Mouse (Mus musculus): ENCODE measurements around the gene Tex19.2. TPM values are rescaled to one million over a fixed set of nuclear protein-coding genes. Genes with fewer than 3 reads are reported as not detected.
"Not testable (repeated sequence)": the region's sequence is repeated elsewhere in the genome, so short reads cannot be mapped to it uniquely, and the experiment has no call there.

The Tex19.2 gene
- polyA plus RNA-seq, 1 experiment from 2014 or later = 0.05 TPM

GRCm38 (mm10) chr11:121082857-121083500 lies 35.5 kb downstream of the Tex19.2 start:
- Histone ChIP-seq H3K4me3 (ENCODE audit: low read depth, low read length) (no peak overlapping the region), H3K9ac (ENCODE audit: low read depth, low read length) (no peak overlapping the region), H3K9me3 (replicated peaks; ENCODE audit: control insufficient read depth, low read length) (no peaks in the 10 kb centered on the region), H3K27ac (ENCODE audit: low read length) (no peak overlapping the region), H3K36me3 (ENCODE audit: control insufficient read depth, insufficient read depth) (no peaks in the 10 kb centered on the region), H3K4me1 (ENCODE audit: control insufficient read depth, low read depth, low read length) (peaks cover 2% of the 10 kb centered on the region; the same call in 1 of the 2 replicates), H3K27me3 (ENCODE audit: control insufficient read depth, insufficient read depth, low read depth, low read length) (no peaks in the 10 kb centered on the region), H3K4me2 (ENCODE audit: low read depth, low read length) (no peak overlapping the region)
- 18% methylated on average over 6 of the region's 6 CpGs for WGBS (ENCODE audit: insufficient replicate concordance)
- no peak for ATAC-seq (ENCODE audit: low read depth)

- Histone ChIP-seq H3K4me2 (ENCODE audit: low read depth, low read length) (no peak overlapping the region), H3K27ac (ENCODE audit: low read length) (no peak overlapping the region), H3K9me3 (replicated peaks; ENCODE audit: control insufficient read depth, low read length) (no peaks in the 10 kb centered on the region), H3K4me1 (ENCODE audit: control insufficient read depth, low read depth, low read length) (peaks cover 2% of the 10 kb centered on the region; the same call in 1 of the 2 replicates), H3K4me3 (ENCODE audit: low read depth, low read length) (no peak overlapping the region), H3K36me3 (ENCODE audit: control insufficient read depth, insufficient read depth) (no peaks in the 10 kb centered on the region), H3K27me3 (ENCODE audit: control insufficient read depth, insufficient read depth, low read depth, low read length) (no peaks in the 10 kb centered on the region), H3K9ac (ENCODE audit: low read depth, low read length) (no peak overlapping the region)
- ATAC-seq (ENCODE audit: low read depth) = no peak
- 50% methylated on average over 3 of the region's 3 CpGs for WGBS (ENCODE audit: insufficient replicate concordance)
Observed at GRCm38 (mm10) chr11:121082250-121082649, 36.2 kb downstream of the Tex19.2 start.

- Histone ChIP-seq H3K4me2 (ENCODE audit: low read depth, low read length) (no peak within 1 kb of the TSS), H3K4me1 (ENCODE audit: control insufficient read depth, low read depth, low read length) (peaks cover 2% of the 10 kb centered on the region; the same call in 1 of the 2 replicates), H3K4me3 (ENCODE audit: low read depth, low read length) (no peak within 1 kb of the TSS), H3K36me3 (ENCODE audit: control insufficient read depth, insufficient read depth) (no peaks in the 10 kb centered on the region), H3K9me3 (replicated peaks; ENCODE audit: control insufficient read depth, low read length) (no peaks in the 10 kb centered on the region), H3K27me3 (ENCODE audit: control insufficient read depth, insufficient read depth, low read depth, low read length) (no peaks in the 10 kb centered on the region), H3K9ac (ENCODE audit: low read depth, low read length) (no peak within 1 kb of the TSS), H3K27ac (ENCODE audit: low read length) (no peak within 1 kb of the TSS)
- WGBS (ENCODE audit: insufficient replicate concordance) = 44% methylated on average over 3 of the region's 3 CpGs
- ATAC-seq (ENCODE audit: low read depth) = no peak
Observed at GRCm38 (mm10) chr11:121081120-121081519, 37.4 kb downstream of the Tex19.2 start, which contains the start of gene Sectm1a. TSS of gene Sectm1a (minus strand) at chr11:121081220.

GRCm38 (mm10) chr11:121080330-121080729 lies 38.1 kb downstream of the Tex19.2 start:
- 83% methylated on average over 8 of the region's 8 CpGs for WGBS (ENCODE audit: insufficient replicate concordance)
- H3K4me2 ChIP-seq (ENCODE audit: low read depth, low read length) = no peak overlapping the region
- ATAC-seq (ENCODE audit: low read depth) = no peak
- H3K27ac ChIP-seq (ENCODE audit: low read length) = no peak overlapping the region
- no peaks in the 10 kb centered on the region for H3K9me3 ChIP-seq (replicated peaks; ENCODE audit: control insufficient read depth, low read length)
- H3K36me3 ChIP-seq (ENCODE audit: control insufficient read depth, insufficient read depth) = no peaks in the 10 kb centered on the region
- H3K4me1 ChIP-seq (ENCODE audit: control insufficient read depth, low read depth, low read length) = peaks cover 2% of the 10 kb centered on the region; the same call in 1 of the 2 replicates
- H3K27me3 ChIP-seq (ENCODE audit: control insufficient read depth, insufficient read depth, low read depth, low read length) = no peaks in the 10 kb centered on the region
- H3K9ac ChIP-seq (ENCODE audit: low read depth, low read length) = no peak overlapping the region
- no peak overlapping the region for H3K4me3 ChIP-seq (ENCODE audit: low read depth, low read length)

GRCm38 (mm10) chr11:121075655-121076054 lies 42.8 kb downstream of the Tex19.2 start:
- Histone ChIP-seq H3K9me3 (replicated peaks; ENCODE audit: control insufficient read depth, low read length) (no peaks in the 10 kb centered on the region), H3K36me3 (ENCODE audit: control insufficient read depth, insufficient read depth) (no peaks in the 10 kb centered on the region), H3K4me2 (ENCODE audit: low read depth, low read length) (no peak overlapping the region), H3K27ac (ENCODE audit: low read length) (no peak overlapping the region), H3K4me3 (ENCODE audit: low read depth, low read length) (no peak overlapping the region), H3K27me3 (ENCODE audit: control insufficient read depth, insufficient read depth, low read depth, low read length) (no peaks in the 10 kb centered on the region), H3K4me1 (ENCODE audit: control insufficient read depth, low read depth, low read length) (no peaks in the 10 kb centered on the region), H3K9ac (ENCODE audit: low read depth, low read length) (no peak overlapping the region)
- 50% methylated on average over 5 of the region's 5 CpGs for WGBS (ENCODE audit: insufficient replicate concordance)
- ATAC-seq (ENCODE audit: low read depth) = no peak

- WGBS (ENCODE audit: insufficient replicate concordance) = 77% methylated on average over 12 of the region's 16 CpGs
- not testable (repeated sequence) for ATAC-seq (ENCODE audit: low read depth); H3K36me3 ChIP-seq (ENCODE audit: control insufficient read depth, insufficient read depth)
Observed at GRCm38 (mm10) chr11:121069662-121070061, 48.8 kb downstream of the Tex19.2 start.

GRCm38 (mm10) chr11:121067895-121068294 lies 50.6 kb downstream of the Tex19.2 start:
- no peaks in the 10 kb centered on the region for H3K36me3 ChIP-seq (ENCODE audit: control insufficient read depth, insufficient read depth)
- no peak overlapping the region for H3K4me2 ChIP-seq (ENCODE audit: low read depth, low read length)
- no peak overlapping the region for H3K4me3 ChIP-seq (ENCODE audit: low read depth, low read length)
- H3K27me3 ChIP-seq (ENCODE audit: control insufficient read depth, insufficient read depth, low read depth, low read length) = no peaks in the 10 kb centered on the region
- no peaks in the 10 kb centered on the region for H3K4me1 ChIP-seq (ENCODE audit: control insufficient read depth, low read depth, low read length)
- no peaks in the 10 kb centered on the region for H3K9me3 ChIP-seq (replicated peaks; ENCODE audit: control insufficient read depth, low read length)
- no peak overlapping the region for H3K27ac ChIP-seq (ENCODE audit: low read length)
- H3K9ac ChIP-seq (ENCODE audit: low read depth, low read length) = no peak overlapping the region
- ATAC-seq (ENCODE audit: low read depth) = no peak
- 86% methylated on average over 2 of the region's 2 CpGs for WGBS (ENCODE audit: insufficient replicate concordance)

More at GRCm38 (mm10) chr11:121069662-121070061, 48.8 kb downstream of the Tex19.2 start:
- not testable (repeated sequence) for H3K4me3 ChIP-seq (ENCODE audit: low read depth, low read length); H3K4me1 ChIP-seq (ENCODE audit: control insufficient read depth, low read depth, low read length); H3K27me3 ChIP-seq (ENCODE audit: control insufficient read depth, insufficient read depth, low read depth, low read length); H3K9ac ChIP-seq (ENCODE audit: low read depth, low read length); H3K27ac ChIP-seq (ENCODE audit: low read length); H3K9me3 ChIP-seq (replicated peaks; ENCODE audit: control insufficient read depth, low read length); H3K4me2 ChIP-seq (ENCODE audit: low read depth, low read length)

Other genes with a start within 250 kb of the Tex19.2 start
- 1.6 and 1.7 TPM in 2 replicates for gene Ccdc57, start 185.8 kb downstream of the Tex19.2 start, polyA plus RNA-seq (2015; fragmentation: Nextera tagmentation; extraction: Ambion mirVana)
- 80.5 and 82.1 TPM in 2 replicates for gene Slc16a3, start 170.2 kb downstream of the Tex19.2 start, polyA plus RNA-seq (2015; fragmentation: Nextera tagmentation; extraction: Ambion mirVana)
- gene Csnk1d, start 127.3 kb downstream of the Tex19.2 start, polyA plus RNA-seq (2015; fragmentation: Nextera tagmentation; extraction: Ambion mirVana) = 33.4 and 36.8 TPM in 2 replicates
- 1.3 and 1.6 TPM in 2 replicates for gene Cd7, start 79.3 kb downstream of the Tex19.2 start, polyA plus RNA-seq (2015; fragmentation: Nextera tagmentation; extraction: Ambion mirVana)
- gene Sectm1b, start 55.1 kb downstream of the Tex19.2 start, polyA plus RNA-seq (2015; fragmentation: Nextera tagmentation; extraction: Ambion mirVana) = 0.05 and 0.22 TPM in 2 replicates
- gene Sectm1a, start 37.5 kb downstream of the Tex19.2 start, polyA plus RNA-seq (2015; fragmentation: Nextera tagmentation; extraction: Ambion mirVana) = 0.89 and 1.8 TPM in 2 replicates
- not detected in 2 replicates for gene Tex19.1, start 27.5 kb upstream of the Tex19.2 start, polyA plus RNA-seq (2015; fragmentation: Nextera tagmentation; extraction: Ambion mirVana)
- 0.14 TPM in 1 of 2 replicates, not detected in the other for gene Uts2r, start 41.6 kb upstream of the Tex19.2 start, polyA plus RNA-seq (2015; fragmentation: Nextera tagmentation; extraction: Ambion mirVana)
- 2.9 and 3.1 TPM in 2 replicates for gene Hexdc, start 85.8 kb upstream of the Tex19.2 start, polyA plus RNA-seq (2015; fragmentation: Nextera tagmentation; extraction: Ambion mirVana)
- gene Ogfod3, start 86.0 kb upstream of the Tex19.2 start, polyA plus RNA-seq (2015; fragmentation: Nextera tagmentation; extraction: Ambion mirVana) = 15.4 and 15.5 TPM in 2 replicates
- gene Cybc1, start 110.6 kb upstream of the Tex19.2 start, polyA plus RNA-seq (2015; fragmentation: Nextera tagmentation; extraction: Ambion mirVana) = 20.2 and 21.1 TPM in 2 replicates
- gene Narf, start 118.6 kb upstream of the Tex19.2 start, polyA plus RNA-seq (2015; fragmentation: Nextera tagmentation; extraction: Ambion mirVana) = 118 and 119 TPM in 2 replicates
- gene Foxk2, start 141.3 kb upstream of the Tex19.2 start, polyA plus RNA-seq (2015; fragmentation: Nextera tagmentation; extraction: Ambion mirVana) = 2.1 and 2.3 TPM in 2 replicates
- 19.5 and 19.7 TPM in 2 replicates for gene Wdr45b, start 235.8 kb upstream of the Tex19.2 start, polyA plus RNA-seq (2015; fragmentation: Nextera tagmentation; extraction: Ambion mirVana)

All from liver, embryonic 16.5 days (tissue).